Mouse (Mus musculus) gonadal fat pad, adult 2 months (tissue): ENCODE data around the gene Zfp661. TPM values are rescaled to one million over a fixed set of nuclear protein-coding genes. Genes with fewer than 3 reads are reported as not detected.
"Not testable (repeated sequence)": the region's sequence is repeated elsewhere in the genome, so short reads cannot be mapped to it uniquely, and the experiment has no call there.

Experiments used
- DNase-seq: peaks from one replicate; pipeline ENCODE4 v3.0.0-alpha.2; 2012; ENCODE audit warnings: low read depth
- polyA plus RNA-seq: library from polyadenylated mRNA; depleted of rRNA; stranded (reverse); fragments of >200 nt; gene quantifications from 2 replicates; pipeline ENCODE4 v1.2.3, GENCODE M21; 2012; rRNA removed

Gene Zfp661
- polyA plus RNA-seq, result 4.1 TPM in 2 replicates

- peak; percentile 59 for DNase-seq
Measured at GRCm38 (mm10) chr2:127586694-127587513, at the start of gene Zfp661, which contains the start of gene Mrps5. Gene Zfp661 (minus strand): TSS chr2:127587094. Gene Mrps5 (plus strand): TSS chr2:127587222.

- no peak for DNase-seq
Measured at GRCm38 (mm10) chr2:127635581-127635980, 48.7 kb upstream of the Zfp661 start.

- no peak for DNase-seq
Measured at GRCm38 (mm10) chr2:127632601-127633000, 45.7 kb upstream of the Zfp661 start.

- DNase-seq, result no peak
Measured at GRCm38 (mm10) chr2:127627990-127628570, 41.2 kb upstream of the Zfp661 start.

DNA sequence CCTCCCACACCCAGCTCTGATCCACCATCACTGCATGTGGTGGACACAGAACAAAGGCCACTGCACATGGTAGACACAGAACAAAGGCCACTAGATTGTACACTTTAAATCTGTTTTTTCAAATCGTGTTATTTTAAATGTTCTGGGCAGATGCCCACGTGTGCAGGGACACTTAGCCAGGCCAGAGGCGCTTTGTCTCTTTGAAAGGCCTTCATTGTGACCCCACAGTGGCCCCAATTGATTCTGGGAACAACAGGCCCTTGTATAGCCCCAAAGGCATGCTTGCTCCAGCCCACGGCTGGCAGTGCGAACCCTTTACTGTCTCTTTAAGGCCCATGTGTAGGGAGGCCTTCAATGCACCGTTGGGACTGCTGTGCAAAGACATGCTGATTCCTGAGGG lies 40.5 kb upstream of the Zfp661 start:
- DNase-seq, result no peak

DNA sequence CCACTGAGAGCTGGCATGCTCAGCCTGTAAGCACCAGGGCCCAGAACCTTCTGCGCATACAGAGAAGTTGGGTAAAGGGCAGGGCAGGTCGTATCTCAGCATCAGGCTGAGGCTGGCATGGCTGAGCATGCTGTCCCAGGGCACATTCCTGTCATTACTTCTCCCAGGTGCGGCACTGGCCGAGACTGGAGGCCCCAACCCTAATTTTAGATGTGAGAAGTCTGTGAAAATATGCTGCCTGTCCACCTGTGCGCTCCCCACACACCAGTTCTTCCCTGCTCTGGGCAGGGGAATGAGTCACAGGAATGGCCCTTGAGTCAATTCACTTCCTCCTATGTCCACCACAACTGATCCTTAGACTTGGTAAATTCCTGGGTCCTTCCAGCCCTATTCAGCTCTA lies 38.8 kb upstream of the Zfp661 start:
- no peak for DNase-seq

DNA sequence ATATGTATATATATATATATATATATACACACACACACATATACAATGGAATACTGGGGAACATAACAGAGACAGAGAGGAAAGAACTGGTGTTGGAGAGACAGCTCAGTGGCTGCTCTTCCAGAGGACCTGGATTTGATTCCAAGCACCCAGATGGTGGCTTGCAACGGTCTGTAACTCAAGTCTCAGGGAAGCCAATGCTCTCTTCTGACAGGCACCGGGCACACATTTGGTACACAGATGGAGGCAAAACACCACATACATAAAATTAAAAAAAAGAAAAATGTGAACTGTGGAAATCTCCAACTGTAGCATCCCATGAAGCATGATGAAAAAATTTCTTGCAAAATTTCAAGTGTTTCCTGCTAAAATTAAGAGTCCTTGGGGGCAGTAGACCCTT lies 37.9 kb upstream of the Zfp661 start:
- DNase-seq, result no peak

DNA sequence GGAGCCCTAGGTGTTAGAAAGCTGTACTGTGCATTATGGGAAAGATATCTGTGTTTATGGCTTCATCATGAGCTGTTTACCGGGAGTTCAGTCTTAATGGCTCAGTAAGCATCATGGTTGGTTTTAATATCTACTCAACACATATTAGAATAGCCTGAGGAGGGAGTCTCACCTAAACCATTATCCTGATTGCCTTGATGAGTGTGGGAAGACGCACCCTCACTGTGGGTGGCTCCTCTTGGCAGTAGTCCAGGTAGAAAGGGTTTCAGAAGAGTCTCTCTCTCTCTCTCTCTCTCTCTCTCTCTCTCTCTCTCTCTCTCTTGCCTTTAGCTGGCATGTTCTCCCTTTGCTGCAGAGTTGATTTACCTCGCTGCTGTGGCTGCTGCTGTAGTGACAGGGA lies 35.2 kb upstream of the Zfp661 start:
- DNase-seq, result no peak

- DNase-seq, result no peak
Measured at GRCm38 (mm10) chr2:127619311-127619710, 32.4 kb upstream of the Zfp661 start.

DNA sequence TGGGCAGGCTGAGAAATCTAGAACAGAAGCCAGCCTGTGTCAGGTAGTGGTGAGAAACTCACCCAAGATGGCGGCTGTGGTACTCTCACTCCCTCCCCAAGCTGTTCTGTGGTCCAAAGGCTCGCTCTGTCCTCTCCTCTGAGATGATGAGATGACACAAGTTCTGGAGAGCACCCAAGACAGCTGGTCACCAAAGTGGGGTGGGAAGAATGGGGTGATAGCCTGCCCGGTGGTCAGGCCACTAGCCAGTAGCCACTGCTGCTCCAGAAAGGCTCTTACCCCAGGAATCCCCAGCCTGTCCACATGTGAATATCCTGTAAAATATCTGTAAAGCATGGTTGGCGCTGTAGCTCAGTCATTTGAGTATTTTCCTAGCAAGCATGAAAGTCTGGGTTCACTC lies 25.4 kb upstream of the Zfp661 start:
- no peak for DNase-seq

- DNase-seq, result no peak
Measured at GRCm38 (mm10) chr2:127611386-127611785, 24.5 kb upstream of the Zfp661 start.

- DNase-seq, result no peak
Measured at GRCm38 (mm10) chr2:127608986-127609385, 22.1 kb upstream of the Zfp661 start.

DNA sequence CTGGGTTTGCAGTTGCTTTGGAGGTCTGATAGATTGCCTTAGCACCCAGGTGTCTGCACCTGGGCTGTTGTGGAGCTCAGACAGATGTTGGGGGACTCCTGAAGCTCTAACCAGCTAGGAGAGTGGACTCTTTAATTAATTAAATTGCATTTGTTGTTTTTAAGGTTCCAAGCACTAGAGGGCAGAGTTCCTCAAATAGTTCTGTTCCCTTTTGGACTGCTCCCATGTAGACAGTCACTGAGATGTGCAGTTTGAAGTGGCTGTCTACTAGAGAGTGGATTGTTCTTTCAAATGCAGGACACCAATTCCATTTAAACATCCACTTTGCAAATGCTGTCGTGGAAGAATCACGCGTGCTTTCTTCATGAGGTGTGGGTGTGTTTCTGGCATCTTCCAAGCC lies 21.3 kb upstream of the Zfp661 start:
- no peak for DNase-seq

- DNase-seq, result no peak
Measured at GRCm38 (mm10) chr2:127605203-127605602, 18.3 kb upstream of the Zfp661 start.

GRCm38 (mm10) chr2:127603383-127603782 lies 16.5 kb upstream of the Zfp661 start:
- DNase-seq, result not testable (repeated sequence)

- no peak for DNase-seq
Measured at GRCm38 (mm10) chr2:127590840-127591239, 3.9 kb upstream of the Zfp661 start.

- no peak for DNase-seq
Measured at GRCm38 (mm10) chr2:127590204-127590603, 3.3 kb upstream of the Zfp661 start.

DNA sequence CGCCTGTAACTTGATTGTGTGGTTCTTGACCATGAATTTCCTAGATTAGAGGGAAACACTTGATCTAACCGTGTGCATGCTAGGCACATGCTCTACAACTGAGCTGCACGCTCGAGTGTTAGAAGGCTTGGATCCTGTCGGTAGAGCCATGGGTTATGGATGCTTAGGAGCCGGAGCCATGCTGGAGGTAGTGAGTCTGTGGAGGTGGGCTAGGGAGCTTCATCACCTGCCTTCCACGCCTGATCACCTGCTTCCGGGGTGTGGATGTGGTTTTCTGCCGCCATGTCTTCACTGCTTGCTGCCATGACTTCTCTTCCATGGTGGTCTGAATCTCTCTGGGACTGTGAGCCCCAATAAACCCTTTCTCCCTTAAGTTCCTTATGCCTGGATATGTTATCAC lies 2.0 kb upstream of the Zfp661 start:
- no peak for DNase-seq

DNA sequence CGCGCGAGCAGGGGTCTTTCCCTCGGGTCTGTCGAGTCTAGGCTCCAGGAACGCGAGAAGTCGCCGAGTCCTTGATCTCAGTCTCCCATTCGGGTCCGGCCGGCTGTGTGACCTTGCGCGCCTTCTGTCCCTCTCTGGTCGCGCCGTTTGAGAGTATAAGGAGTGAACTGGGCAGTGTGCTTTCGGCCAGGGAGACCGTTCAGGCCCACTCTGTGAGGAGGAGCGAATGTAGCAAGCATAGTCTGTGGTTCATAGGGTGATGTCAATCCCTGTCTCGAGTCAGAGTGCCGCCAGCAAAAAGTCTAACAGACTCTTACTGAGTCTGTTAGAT lies 585 bp upstream of the Zfp661 start:
- DNase-seq, result no peak

GRCm38 (mm10) chr2:127584436-127584858 lies 2.4 kb downstream of the Zfp661 start:
- peak; percentile 72 for DNase-seq

DNA sequence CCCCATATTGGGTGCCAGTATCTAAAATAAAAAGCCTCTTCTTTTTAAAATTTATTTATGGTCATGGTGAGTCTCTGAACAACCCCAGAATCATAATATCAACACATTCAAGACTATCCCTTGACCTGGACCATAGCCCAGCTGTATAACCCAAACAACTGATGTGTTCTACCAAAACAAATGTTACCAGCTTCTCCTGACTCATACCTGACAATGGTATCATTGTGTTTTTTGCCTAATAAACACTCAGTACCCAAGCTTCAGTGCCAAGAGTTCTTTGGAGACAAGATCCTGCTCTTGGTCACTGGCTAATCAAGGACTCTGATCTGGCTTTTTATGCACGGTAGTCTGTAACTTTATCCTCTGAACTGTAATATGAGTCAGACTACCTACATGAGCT lies 13.6 kb downstream of the Zfp661 start:
- no peak for DNase-seq

GRCm38 (mm10) chr2:127559070-127559966 lies 27.6 kb downstream of the Zfp661 start:
- DNase-seq, result no peak
